Mouse (Mus musculus): ENCODE results near the gene Casr.

The Casr gene

GRCm38 (mm10) chr16:36561386-36562338 is at the start of gene Casr:
TSS of gene Casr (minus strand) at chr16:36562141.
- peak; percentile 27 for DNase-seq (ENCODE audit: low spot score)

DNA sequence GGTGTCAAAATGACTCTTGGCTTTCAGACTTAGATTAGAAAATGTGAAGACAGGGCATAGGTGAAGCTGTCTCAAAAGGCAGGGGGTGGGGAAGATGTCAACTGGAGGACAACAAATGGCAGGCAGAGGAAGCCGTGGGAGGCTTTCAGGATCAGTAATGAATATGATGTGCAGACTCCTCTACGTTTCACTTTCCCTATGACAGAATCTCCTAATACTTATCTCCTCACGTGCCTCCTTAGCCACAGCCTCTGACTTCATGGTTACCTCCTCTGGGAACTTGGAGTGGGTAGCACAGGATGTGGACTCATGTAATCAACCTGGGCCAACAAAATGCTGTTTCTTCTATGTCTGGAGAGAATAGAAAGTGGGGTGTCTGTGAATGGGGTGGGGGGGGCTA is 40.7 kb upstream of the Casr start:
- DNase-seq (ENCODE audit: low spot score): no peak

- DNase-seq (ENCODE audit: low spot score): no peak
These were observed 36.3 kb upstream of the Casr start for GRCm38 (mm10) chr16:36598265-36598664.

GRCm38 (mm10) chr16:36596671-36597410 is 34.9 kb upstream of the Casr start:
- DNase-seq (ENCODE audit: low spot score): no peak

- no peak for DNase-seq (ENCODE audit: low spot score)
These were observed 28.0 kb upstream of the Casr start for GRCm38 (mm10) chr16:36589898-36590297.

DNA sequence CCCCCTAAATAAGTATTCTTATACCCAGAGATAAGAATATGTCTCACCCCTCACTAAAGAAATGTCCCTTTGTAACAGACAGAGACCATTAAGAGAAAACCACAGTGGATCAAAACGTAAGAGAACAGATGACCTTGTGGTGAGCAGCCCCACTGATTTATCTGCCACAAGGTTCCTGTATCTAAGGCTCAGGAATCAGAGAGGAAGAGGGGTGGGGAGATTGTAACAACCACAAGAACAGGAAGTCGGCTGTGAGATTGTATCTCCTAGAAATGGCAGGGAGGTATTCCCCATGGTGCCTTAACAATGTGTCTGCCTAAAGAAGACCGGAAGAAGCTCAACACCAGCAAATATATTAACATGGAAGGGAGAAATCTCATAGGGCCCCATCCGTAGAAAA is 26.0 kb upstream of the Casr start:
- DNase-seq (ENCODE audit: low spot score): no peak

DNA sequence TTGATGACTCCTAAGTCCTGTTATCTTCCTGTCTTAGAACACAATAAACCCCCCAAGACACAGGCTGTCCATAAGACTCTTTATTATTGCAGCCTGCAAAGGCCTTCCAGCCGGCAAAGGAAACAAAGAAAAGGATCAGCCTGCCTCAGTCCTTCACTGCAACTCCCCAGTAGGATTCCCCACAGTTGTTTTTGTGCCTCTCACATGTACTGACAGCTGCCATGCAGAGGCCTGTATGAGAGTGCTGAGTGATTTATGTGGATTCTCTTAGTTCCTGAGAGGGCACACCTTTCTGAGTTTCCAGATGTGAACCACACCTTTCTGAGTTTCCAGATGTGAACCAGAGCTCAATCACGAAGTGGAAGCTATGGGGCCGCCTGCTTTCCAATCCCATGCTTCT is 20.1 kb upstream of the Casr start:
- DNase-seq (ENCODE audit: low spot score): no peak

GRCm38 (mm10) chr16:36571942-36572341 is 10.0 kb upstream of the Casr start:
- no peak for DNase-seq (ENCODE audit: low spot score)

DNA sequence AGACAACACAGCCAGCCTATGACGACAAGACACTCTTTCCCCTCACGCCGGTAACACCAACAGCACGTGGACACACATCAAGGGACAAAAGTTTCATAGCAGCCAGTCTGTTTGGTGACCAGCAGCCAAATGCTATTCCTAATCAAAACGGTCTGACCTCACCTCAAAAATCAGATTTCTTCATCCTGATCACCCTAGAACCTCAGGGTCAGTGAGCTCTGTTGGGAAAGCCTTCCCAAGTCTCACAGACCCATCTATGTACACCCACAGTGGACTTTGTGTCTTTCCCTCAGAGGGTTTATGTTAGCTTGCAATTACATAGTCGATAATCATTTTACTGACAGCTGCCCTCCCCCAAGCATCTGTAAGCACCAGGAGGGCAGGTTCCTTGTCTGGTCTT is 2.4 kb downstream of the Casr start:
- no peak for DNase-seq (ENCODE audit: low spot score)

DNA sequence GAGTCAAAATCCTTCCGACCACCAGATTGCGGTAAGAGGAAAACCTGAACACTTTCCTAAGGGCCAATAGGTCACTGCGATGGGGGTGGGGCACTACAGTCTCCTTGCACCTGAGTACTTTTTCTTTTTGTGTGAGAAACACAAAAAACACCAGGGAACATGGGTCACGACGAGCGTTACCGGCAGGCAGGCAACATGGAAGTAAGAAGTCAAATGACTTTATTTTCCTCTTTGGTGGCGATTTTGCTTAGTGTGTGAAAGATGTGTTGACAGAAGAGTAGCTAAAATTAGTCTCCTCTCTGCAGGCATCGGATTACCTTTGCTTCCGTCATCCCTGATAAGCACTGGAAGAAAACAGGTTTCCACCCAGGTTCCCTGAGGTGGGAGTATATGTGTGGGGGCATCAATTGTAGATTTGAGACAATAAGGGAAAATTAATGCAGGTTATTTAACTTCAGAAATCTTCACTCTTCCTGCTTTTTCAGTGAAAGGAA is 6.2 kb downstream of the Casr start:
- no peak for DNase-seq (ENCODE audit: low spot score)

GRCm38 (mm10) chr16:36553624-36554023 is 8.3 kb downstream of the Casr start:
- no peak for DNase-seq (ENCODE audit: low spot score)

DNA sequence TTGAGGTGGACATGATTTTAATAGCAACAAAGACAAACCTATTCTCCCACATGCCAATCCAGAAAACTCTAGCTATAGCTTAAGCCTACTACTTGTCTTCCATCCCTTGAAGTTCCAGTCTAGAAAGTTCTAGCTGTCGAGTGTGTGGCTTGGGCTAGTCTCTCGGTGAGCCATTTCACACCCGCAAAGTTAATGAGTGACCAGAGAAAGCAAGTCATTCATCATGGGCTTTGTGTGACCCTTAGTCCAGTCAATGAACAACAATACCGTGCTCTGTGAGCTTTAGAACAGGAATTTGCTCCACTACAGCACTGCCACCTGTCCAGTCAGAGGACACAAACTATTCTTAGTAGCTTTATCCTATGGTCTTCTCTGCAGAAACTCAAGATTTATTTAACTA is 16.6 kb downstream of the Casr start:
- DNase-seq (ENCODE audit: low spot score): no peak

DNA sequence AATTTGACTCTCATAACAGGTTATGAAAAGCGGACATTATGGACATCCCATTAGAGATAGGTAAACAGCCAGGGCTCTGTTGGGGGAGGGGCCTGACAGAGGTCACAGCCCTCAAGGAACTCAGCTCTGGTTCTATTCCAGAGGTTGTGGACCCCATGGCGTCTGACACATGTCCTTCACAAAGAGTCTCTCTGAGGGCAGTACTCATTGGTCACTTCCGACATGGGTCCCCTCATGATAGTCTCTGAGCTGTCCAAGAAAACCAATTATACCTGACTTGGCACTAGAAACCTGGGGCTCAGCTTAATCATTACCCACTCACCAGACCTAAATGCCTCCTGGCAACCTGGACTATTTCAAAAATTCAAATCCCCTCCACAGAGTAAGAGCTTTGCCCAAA is 18.9 kb downstream of the Casr start:
- DNase-seq (ENCODE audit: low spot score): no peak

DNA sequence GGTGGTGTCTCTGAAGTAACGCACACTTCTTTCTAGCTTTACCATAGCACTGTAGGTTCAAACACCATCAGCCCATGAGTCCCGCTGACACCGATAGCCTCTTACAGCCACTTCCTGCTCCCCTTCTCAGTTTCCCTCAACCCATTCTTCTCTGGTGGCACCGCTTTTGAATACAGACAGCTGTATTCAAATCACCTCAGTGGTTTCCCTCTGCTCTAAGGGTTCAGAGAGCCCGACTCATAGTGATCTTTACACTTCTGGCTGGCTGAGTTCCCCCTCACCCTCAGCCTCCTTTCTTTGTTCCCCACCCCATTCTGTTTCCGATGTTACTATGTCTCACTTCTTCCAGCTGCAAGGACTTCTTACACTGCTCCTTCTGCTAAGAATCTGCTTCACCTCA is 21.1 kb downstream of the Casr start:
- no peak for DNase-seq (ENCODE audit: low spot score)

- no peak for DNase-seq (ENCODE audit: low spot score)
These were observed 28.8 kb downstream of the Casr start for GRCm38 (mm10) chr16:36532981-36533687.

DNA sequence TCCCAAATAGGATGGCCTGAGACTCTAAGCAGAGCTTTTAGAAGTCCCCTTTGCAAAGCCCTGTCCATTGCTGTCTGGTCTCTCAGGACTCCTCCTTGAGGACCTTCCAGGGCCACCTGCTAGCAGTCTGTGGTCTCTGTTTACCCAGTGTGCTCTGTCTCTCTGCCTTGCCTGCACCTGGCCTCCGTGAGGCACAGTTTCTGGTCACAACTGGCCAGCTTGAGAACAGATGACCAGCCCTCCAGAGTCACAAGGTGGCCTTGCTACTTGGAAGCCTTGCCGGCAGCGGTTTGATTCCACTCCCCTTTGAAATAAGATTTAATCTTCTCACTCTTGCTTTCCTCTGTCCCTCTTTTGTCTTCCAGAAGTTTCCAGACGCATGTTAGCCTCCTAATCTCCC is 29.9 kb downstream of the Casr start:
- no peak for DNase-seq (ENCODE audit: low spot score)

- DNase-seq (ENCODE audit: low spot score): no peak
These were observed 30.3 kb downstream of the Casr start for GRCm38 (mm10) chr16:36531630-36532029.

- no peak for DNase-seq (ENCODE audit: low spot score)
These were observed 31.1 kb downstream of the Casr start for GRCm38 (mm10) chr16:36530566-36531552.

GRCm38 (mm10) chr16:36528822-36529221 is 33.1 kb downstream of the Casr start:
- no peak for DNase-seq (ENCODE audit: low spot score)

DNA sequence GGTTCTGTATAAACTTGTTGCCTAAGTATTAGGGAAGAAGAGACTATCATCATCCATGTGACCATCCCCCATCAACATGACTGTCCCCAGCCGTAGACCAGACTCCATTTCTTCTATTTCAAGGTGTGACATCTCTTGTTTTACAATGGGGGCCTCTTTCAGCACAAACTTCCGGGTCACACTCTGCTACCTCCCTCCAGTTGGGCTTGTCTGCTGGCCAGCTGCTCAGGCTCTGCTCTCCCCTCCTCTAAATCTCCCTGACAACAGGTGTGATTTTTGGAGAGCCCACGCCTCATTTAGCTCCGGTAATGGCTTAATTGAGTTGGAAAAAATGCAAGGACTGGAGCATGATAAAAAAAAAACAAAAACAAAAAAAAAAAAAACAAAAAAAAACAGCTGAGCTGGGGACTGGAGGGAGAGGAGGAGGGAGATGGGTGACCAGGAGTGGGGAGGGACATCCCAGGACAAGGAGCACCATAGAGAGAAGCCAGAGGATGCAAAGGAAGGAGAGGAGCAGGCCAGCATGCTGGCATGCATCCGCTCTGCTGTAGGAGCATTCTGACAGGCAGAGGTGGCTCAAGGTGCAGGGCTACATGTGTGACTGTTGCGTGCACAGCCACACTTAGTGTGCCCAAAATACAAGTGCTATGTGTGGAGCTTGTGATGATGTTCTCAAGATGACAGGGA is 35.2 kb downstream of the Casr start:
- no peak for DNase-seq (ENCODE audit: low spot score)

GRCm38 (mm10) chr16:36523095-36523494 is 38.8 kb downstream of the Casr start:
- no peak for DNase-seq (ENCODE audit: low spot score)
